Mouse (Mus musculus) macrophage (primary cell): ENCODE data around the gene Tmem165. TPM values are rescaled to one million over a fixed set of nuclear protein-coding genes. Genes with fewer than 3 reads are reported as not detected.

Experiments
- H3K27ac ChIP-seq: fragments of 350-480 bp; formaldehyde crosslinking; 2 replicates; pipeline ENCODE4 v1.9.0; 2021
- H3K36me3 ChIP-seq: fragments of 350-480 bp; formaldehyde crosslinking; 2 replicates; pipeline ENCODE4 v1.9.0; 2021; ENCODE audit errors: inconsistent target
- H3K4me3 ChIP-seq: fragments of 350-480 bp; formaldehyde crosslinking; 2 replicates; pipeline ENCODE4 v1.9.0; 2021; ENCODE audit errors: inconsistent target
- H3K79me2 ChIP-seq: fragments of 350-480 bp; formaldehyde crosslinking; 2 replicates; pipeline ENCODE4 v1.9.0; 2021; ENCODE audit errors: inconsistent target
- WGBS: methylation state at CpG from one replicate; pipeline ENCODE4 v1.1.7; 2026; ENCODE audit warnings: inconsistent platforms; ENCODE audit not compliant: missing documents; 5-methylcytosine and 5-hydroxymethylcytosine counted together
- polyA plus RNA-seq: library from polyadenylated mRNA; stranded (reverse); fragments of 250-400 nt; gene quantifications from 3 replicates; pipeline ENCODE4 v1.2.4, GENCODE M21; 2018; ENCODE audit warnings: inconsistent platforms

The Tmem165 gene
- polyA plus RNA-seq, 1 experiment from 2014 or later, result 86.9 TPM

GRCm38 (mm10) chr5:76154434-76155165, 29.1 kb upstream of the Tmem165 start:
- 96% methylated on average over 20 of the region's 21 CpGs for WGBS
- Histone ChIP-seq H3K27ac (no peak overlapping the region), H3K79me2 (no peaks in the 10 kb centered on the region), H3K36me3 (peaks cover 59% of the 10 kb centered on the region), H3K4me3 (no peak overlapping the region)

- Histone ChIP-seq H3K79me2 (no peaks in the 10 kb centered on the region), H3K27ac (no peak overlapping the region), H3K4me3 (no peak overlapping the region), H3K36me3 (peaks cover 15% of the 10 kb centered on the region)
- 91% methylated on average over 6 of the region's 6 CpGs for WGBS
These were observed 24.1 kb upstream of the Tmem165 start for GRCm38 (mm10) chr5:76159555-76159954.

- 88% methylated on average over 3 of the region's 3 CpGs for WGBS
- Histone ChIP-seq H3K79me2 (no peaks in the 10 kb centered on the region), H3K4me3 (no peak overlapping the region), H3K36me3 (peaks cover 11% of the 10 kb centered on the region; the same call in 1 of the 2 replicates), H3K27ac (no peak overlapping the region)
These were observed 23.6 kb upstream of the Tmem165 start for GRCm38 (mm10) chr5:76160086-76160485.

- Histone ChIP-seq H3K4me3 (no peak overlapping the region), H3K79me2 (no peaks in the 10 kb centered on the region), H3K36me3 (no peaks in the 10 kb centered on the region), H3K27ac (no peak overlapping the region)
- 86% methylated on average over 6 of the region's 6 CpGs for WGBS
These were observed 22.2 kb upstream of the Tmem165 start for GRCm38 (mm10) chr5:76161491-76161890.

- H3K36me3 ChIP-seq, result no peaks in the 10 kb centered on the region
- H3K27ac ChIP-seq, result no peak overlapping the region
- no peak overlapping the region for H3K4me3 ChIP-seq
- no peaks in the 10 kb centered on the region for H3K79me2 ChIP-seq
- WGBS, result 90% methylated on average over 5 of the region's 5 CpGs
These were observed 20.8 kb upstream of the Tmem165 start for GRCm38 (mm10) chr5:76162926-76163325.

GRCm38 (mm10) chr5:76163828-76164390, 19.8 kb upstream of the Tmem165 start:
- WGBS, result 91% methylated on average over 4 of the region's 4 CpGs
- no peaks in the 10 kb centered on the region for H3K36me3 ChIP-seq
- no peaks in the 10 kb centered on the region for H3K79me2 ChIP-seq
- H3K27ac ChIP-seq, result no peak overlapping the region
- no peak overlapping the region for H3K4me3 ChIP-seq

GRCm38 (mm10) chr5:76164827-76165226, 18.9 kb upstream of the Tmem165 start:
- Histone ChIP-seq H3K36me3 (no peaks in the 10 kb centered on the region), H3K27ac (no peak overlapping the region), H3K4me3 (no peak overlapping the region), H3K79me2 (no peaks in the 10 kb centered on the region)
- WGBS, result 90% methylated on average over 6 of the region's 7 CpGs

GRCm38 (mm10) chr5:76170522-76170921, 13.2 kb upstream of the Tmem165 start:
- WGBS, result 88% methylated on average over 4 of the region's 4 CpGs
- Histone ChIP-seq H3K79me2 (no peaks in the 10 kb centered on the region), H3K4me3 (no peak overlapping the region), H3K27ac (no peak overlapping the region), H3K36me3 (no peaks in the 10 kb centered on the region)

GRCm38 (mm10) chr5:76171039-76171438, 12.6 kb upstream of the Tmem165 start:
- no peaks in the 10 kb centered on the region for H3K36me3 ChIP-seq
- H3K27ac ChIP-seq, result no peak overlapping the region
- no peak overlapping the region for H3K4me3 ChIP-seq
- no peaks in the 10 kb centered on the region for H3K79me2 ChIP-seq

- WGBS, result 68% methylated on average over 4 of the region's 4 CpGs
- Histone ChIP-seq H3K4me3 (no peak overlapping the region), H3K27ac (no peak overlapping the region), H3K36me3 (no peaks in the 10 kb centered on the region), H3K79me2 (no peaks in the 10 kb centered on the region)
These were observed 8.6 kb upstream of the Tmem165 start for GRCm38 (mm10) chr5:76175051-76175450.

GRCm38 (mm10) chr5:76176411-76176810, 7.3 kb upstream of the Tmem165 start:
- Histone ChIP-seq H3K27ac (no peak overlapping the region), H3K36me3 (no peaks in the 10 kb centered on the region), H3K79me2 (no peaks in the 10 kb centered on the region), H3K4me3 (no peak overlapping the region)
- WGBS, result 52% methylated on average over 3 of the region's 3 CpGs

GRCm38 (mm10) chr5:76176841-76177240, 6.8 kb upstream of the Tmem165 start:
- H3K79me2 ChIP-seq, result no peaks in the 10 kb centered on the region
- 52% methylated on average over 11 of the region's 11 CpGs for WGBS
- H3K36me3 ChIP-seq, result no peaks in the 10 kb centered on the region
- H3K4me3 ChIP-seq, result no peak overlapping the region
- H3K27ac ChIP-seq, result no peak overlapping the region

GRCm38 (mm10) chr5:76177664-76178063, 6.0 kb upstream of the Tmem165 start:
- no peak overlapping the region for H3K4me3 ChIP-seq
- no peaks in the 10 kb centered on the region for H3K79me2 ChIP-seq
- WGBS, result 90% methylated on average over 6 of the region's 7 CpGs
- H3K36me3 ChIP-seq, result no peaks in the 10 kb centered on the region
- no peak overlapping the region for H3K27ac ChIP-seq

- 83% methylated on average over 5 of the region's 5 CpGs for WGBS
- Histone ChIP-seq H3K79me2 (no peaks in the 10 kb centered on the region), H3K27ac (no peak overlapping the region), H3K4me3 (no peak overlapping the region), H3K36me3 (no peaks in the 10 kb centered on the region)
These were observed 4.5 kb upstream of the Tmem165 start for GRCm38 (mm10) chr5:76179171-76179570.

GRCm38 (mm10) chr5:76179791-76180190, 3.9 kb upstream of the Tmem165 start:
- Histone ChIP-seq H3K36me3 (no peaks in the 10 kb centered on the region), H3K27ac (no peak overlapping the region), H3K79me2 (peaks cover 5% of the 10 kb centered on the region), H3K4me3 (no peak overlapping the region)
- WGBS, result 94% methylated on average over 5 of the region's 5 CpGs
